Mouse (Mus musculus): ENCODE measurements at regions not wholly inside any gene's neighbourhood (a gene's known extent, or its start where the extent isn't known, plus 50 kb on each side); places are given as distances from the start of the nearest gene placed in this dataset.
A peak's percentile ranks its signal among the peaks of the same experiment; 100 is the strongest.

DNA sequence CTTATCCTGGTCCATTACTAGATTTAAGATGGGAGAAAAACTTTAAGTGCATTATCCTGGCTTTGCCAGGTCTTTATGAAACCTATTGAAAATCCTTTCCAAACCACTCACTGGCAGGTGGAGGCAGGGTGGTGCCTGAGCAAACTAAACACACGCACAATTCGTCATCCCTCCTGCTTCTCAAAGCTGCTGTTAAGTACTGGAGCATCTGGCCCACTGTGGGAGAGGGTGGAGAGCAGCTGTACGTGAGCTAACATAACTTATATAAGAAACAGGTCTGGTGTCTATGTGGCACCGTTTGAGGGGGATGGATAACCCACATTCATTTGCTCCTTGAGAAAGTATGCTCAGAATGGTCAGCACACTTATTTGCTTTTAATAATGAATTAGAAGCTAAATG is 1097.7 kb upstream of the Lrrc6 start:
- no peak for ATAC-seq (replicated peaks in 1 of 2; ENCODE audit: insufficient read depth in 1 of 2, low FRiP score in 2 of 2, low TSS enrichment in 1 of 2, low read depth in 1 of 2, poor library complexity in 2 of 2, severe bottlenecking in 2 of 2)

DNA sequence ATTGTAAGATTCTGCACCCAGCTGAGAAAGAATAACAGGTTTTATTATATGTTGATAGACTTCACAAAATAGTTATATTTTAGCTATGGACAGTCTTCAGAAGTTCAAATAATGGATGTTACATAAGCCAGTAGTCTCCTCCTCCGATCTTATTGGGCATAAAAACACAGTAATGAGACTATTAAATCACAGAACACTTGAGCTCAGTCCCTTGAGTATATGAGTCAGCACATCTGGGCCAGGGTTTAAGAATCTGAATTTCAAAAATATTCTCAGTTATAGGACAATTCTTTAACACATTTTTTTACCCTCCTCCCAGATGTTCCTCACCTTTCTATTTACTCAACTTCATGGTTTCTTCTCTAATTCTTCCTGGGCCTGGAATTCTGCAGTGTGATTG is 1075.9 kb upstream of the Lrrc6 start:
- no peak for ATAC-seq (replicated peaks in 1 of 2; ENCODE audit: insufficient read depth in 1 of 2, low FRiP score in 2 of 2, low TSS enrichment in 1 of 2, low read depth in 1 of 2, poor library complexity in 2 of 2, severe bottlenecking in 2 of 2)

DNA sequence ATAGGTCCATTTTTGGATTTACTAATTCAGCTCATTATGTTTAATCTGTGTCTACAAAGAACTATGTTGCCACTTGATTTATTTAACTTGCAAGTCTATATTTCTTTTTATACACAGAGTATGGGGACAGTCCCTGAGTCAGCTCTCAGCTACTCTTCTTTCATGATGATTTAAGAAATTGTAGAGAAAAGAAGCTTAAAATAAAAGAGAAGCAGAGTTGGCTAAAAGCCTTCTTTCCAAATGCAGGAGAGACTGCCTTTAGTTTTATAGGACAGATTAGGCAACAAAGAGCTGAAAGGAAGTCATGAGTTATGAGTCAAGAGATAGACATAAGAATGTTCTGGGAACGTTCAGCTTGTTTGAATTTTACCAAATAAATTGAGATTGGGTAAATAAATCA is 1070.9 kb upstream of the Lrrc6 start:
- ATAC-seq (replicated peaks in 1 of 2; ENCODE audit: insufficient read depth in 1 of 2, low FRiP score in 2 of 2, low TSS enrichment in 1 of 2, low read depth in 1 of 2, poor library complexity in 2 of 2, severe bottlenecking in 2 of 2), result no peak

DNA sequence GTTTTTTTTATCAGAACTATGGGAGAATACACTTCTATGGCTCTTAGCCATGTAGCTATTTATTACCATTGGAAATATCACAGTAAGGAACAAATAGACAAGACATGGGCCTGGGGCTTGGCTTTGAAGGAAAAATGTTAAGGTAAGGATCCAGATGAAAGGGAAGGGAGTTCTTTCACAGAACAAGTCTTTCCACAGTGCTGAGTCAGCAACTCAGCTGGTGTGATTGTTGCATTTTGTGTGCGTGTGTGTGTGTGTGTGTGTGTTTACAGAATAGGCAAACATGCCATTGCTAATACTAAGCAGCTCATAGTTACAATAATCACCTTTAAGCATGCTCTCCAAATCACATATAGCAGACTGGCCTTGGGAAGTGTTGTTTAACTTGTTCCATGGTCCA is 1056.6 kb upstream of the Lrrc6 start:
- no peak for ATAC-seq (replicated peaks in 1 of 2; ENCODE audit: insufficient read depth in 1 of 2, low FRiP score in 2 of 2, low TSS enrichment in 1 of 2, low read depth in 1 of 2, poor library complexity in 2 of 2, severe bottlenecking in 2 of 2)

DNA sequence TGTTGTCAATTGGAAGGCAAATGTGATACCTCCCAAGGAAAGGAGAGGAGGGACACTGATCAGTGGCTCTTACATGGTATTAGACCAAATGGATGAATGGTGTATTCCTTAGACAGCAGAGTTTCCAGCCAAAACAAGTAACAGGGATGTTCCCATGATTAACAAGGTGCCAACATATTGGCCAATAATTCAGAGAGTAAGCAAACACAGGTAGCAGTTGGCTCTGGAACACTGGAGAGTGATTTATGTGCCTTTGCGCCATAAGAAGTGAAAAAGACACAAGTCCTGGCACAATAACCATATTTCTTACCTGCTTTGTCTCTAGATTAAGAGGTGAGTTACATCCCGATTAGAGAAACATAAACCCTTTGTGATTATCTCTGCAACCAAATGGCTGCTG is 1051.2 kb upstream of the Lrrc6 start:
- no peak for ATAC-seq (replicated peaks in 1 of 2; ENCODE audit: insufficient read depth in 1 of 2, low FRiP score in 2 of 2, low TSS enrichment in 1 of 2, low read depth in 1 of 2, poor library complexity in 2 of 2, severe bottlenecking in 2 of 2)

DNA sequence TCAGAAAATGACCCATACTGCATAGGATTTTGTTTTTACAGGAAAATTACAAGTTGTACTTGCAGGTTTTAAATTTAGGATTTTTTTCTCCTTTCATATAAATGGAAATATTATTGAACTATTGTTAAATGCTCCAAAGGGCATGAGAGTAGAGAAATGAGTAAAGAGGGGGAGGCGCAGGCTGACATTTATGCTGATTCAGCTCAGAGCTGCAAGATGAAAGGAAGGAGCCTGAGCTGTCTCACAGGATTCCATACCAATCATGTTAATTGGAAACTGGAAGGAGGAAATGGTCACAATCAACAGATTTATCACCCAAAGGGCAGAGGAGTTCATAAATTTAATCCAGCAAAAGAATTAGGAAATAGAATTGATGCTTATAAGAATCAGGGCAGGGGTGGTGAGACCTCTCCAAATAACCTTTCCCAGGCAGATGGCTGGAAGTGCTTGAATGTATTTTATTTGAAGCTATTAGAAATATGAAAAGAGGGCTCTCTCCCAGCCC is 1046.2 kb upstream of the Lrrc6 start:
- ATAC-seq (replicated peaks in 1 of 2; ENCODE audit: insufficient read depth in 1 of 2, low FRiP score in 2 of 2, low TSS enrichment in 1 of 2, low read depth in 1 of 2, poor library complexity in 2 of 2, severe bottlenecking in 2 of 2), result no peak

DNA sequence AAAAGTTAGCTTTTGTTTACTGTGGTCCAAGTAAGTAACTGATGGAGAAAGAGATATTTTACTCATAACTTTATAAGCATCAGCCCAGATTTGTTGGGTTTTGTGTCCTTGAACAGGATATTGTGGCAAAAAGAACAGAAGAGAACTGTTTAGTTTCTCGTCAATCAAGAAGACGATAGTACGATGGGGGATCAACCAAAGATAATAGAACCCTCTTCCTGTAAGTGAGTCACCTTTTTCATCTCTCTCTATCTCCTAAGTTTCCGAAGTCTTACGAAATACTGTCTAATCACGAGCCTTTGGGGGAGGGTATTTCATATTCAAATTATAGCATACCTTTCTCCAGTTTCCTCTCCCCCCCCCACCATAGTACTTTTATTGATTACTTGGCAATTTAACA is 1045.0 kb upstream of the Lrrc6 start:
- ATAC-seq (replicated peaks in 1 of 2; ENCODE audit: insufficient read depth in 1 of 2, low FRiP score in 2 of 2, low TSS enrichment in 1 of 2, low read depth in 1 of 2, poor library complexity in 2 of 2, severe bottlenecking in 2 of 2), result no peak

DNA sequence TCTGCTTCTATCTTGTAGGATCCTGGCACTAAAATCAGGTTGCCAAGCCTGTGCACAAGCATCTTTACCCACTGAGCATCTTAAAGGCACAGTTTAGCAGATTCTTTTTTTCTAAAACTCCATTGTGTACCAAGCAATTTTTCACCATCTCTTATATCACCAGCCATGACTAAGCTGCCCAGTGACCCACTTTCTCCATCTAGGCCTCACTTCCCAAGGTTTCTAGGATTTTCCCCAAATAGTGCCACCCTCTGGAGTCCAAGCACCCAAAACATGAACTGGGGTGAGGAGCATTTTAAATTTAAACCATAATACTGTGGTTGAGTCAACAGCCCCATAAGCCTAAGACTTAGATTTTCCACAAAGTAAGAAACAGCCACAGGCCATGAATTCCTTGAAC is 1013.0 kb upstream of the Lrrc6 start:
- no peak for ATAC-seq (replicated peaks in 1 of 2; ENCODE audit: insufficient read depth in 1 of 2, low FRiP score in 2 of 2, low TSS enrichment in 1 of 2, low read depth in 1 of 2, poor library complexity in 2 of 2, severe bottlenecking in 2 of 2)

DNA sequence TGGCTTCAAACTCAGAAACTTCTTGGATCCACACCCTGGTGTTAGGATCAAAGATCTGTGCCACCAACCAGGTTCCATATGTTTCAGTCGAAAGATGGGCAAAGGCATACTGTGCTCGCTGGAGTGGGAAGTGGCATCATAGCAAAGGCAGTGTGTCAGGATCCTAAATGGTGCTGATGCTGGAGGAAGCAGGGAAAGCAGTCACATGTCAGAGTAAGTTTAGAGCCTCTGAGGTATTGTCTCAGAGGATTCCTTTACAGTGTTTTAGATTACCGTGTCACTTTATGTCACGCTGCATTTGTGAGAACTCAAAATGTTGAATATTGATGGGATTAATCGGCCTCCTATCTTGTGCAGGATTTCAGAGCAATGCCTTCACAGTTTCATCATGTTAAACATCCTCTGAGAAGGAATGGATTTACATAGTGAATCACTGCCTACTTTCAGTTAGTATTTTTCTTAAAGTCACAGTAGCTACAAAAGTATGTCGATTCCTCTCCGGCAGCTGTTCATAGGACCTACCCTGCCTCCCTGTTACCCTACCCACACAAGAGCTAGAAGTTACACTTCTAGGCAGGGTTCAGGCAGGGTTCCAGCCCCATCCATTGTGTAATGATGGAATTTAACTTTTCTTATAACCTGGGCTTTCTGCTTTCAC is 994.4 kb upstream of the Lrrc6 start:
- no peak for ATAC-seq (replicated peaks in 1 of 2; ENCODE audit: insufficient read depth in 1 of 2, low FRiP score in 2 of 2, low TSS enrichment in 1 of 2, low read depth in 1 of 2, poor library complexity in 2 of 2, severe bottlenecking in 2 of 2)

DNA sequence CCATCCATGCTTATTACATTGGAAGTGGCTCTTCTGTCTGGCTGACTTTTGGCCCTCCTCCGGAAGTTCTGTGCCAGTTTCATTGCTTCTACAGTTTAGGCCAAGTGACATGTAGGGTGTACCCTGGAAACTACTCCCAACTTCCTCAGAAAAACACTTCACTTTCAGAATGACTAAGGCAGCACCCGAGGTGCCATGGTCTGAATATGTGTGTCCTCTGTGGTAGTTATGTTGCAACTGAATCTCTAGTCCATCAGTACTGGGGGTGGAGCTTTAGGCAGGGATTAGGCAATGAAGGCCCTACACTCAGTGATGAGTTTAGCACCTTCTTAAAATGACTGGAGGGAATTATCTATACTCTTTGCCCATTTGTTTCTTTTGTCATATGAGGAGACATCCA is 981.0 kb upstream of the Lrrc6 start:
- ATAC-seq (replicated peaks in 1 of 2; ENCODE audit: insufficient read depth in 1 of 2, low FRiP score in 2 of 2, low TSS enrichment in 1 of 2, low read depth in 1 of 2, poor library complexity in 2 of 2, severe bottlenecking in 2 of 2), result peak in 1 of 2 experiments; percentile 60; a peak in 2 of 4 replicates

DNA sequence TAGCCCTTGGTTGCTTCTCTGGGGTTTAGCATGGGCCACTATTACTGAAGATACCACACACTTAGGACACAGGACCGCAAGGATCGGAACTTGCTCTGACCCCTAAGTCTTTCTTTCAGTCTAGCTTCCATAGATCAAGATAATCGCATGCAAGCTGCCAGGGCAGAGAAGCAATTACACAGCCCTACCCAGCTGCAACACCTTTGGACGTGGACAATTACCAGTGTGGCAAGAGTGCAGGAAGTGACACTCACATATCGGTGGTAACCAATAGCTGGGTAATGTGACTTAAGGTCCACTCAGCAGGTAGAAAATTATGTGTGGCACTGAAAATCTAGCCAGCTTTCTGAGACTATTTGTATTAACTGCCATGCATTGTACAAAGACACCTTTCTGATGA is 973.6 kb upstream of the Lrrc6 start:
- ATAC-seq (replicated peaks in 1 of 2; ENCODE audit: insufficient read depth in 1 of 2, low FRiP score in 2 of 2, low TSS enrichment in 1 of 2, low read depth in 1 of 2, poor library complexity in 2 of 2, severe bottlenecking in 2 of 2), result no peak

DNA sequence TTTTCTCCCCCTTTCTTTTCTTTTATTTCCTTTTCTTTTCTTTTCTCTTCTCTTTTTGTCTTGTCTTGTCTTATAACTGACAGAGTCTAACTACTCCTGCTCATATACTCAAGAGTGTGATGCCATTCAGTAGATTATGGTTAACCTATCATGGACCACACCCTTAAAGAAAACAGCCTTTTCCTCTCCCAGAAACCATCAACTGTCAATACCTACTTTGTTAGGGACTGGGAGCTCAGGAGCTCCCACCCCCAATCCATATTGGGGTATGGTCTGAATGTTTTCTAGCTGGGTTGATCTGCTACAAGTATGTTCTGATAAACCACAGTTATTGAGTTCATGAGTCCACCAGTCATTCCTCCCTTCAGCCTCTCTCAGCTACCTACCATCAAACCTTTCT is 972.3 kb upstream of the Lrrc6 start:
- no peak for ATAC-seq (replicated peaks in 1 of 2; ENCODE audit: insufficient read depth in 1 of 2, low FRiP score in 2 of 2, low TSS enrichment in 1 of 2, low read depth in 1 of 2, poor library complexity in 2 of 2, severe bottlenecking in 2 of 2)

DNA sequence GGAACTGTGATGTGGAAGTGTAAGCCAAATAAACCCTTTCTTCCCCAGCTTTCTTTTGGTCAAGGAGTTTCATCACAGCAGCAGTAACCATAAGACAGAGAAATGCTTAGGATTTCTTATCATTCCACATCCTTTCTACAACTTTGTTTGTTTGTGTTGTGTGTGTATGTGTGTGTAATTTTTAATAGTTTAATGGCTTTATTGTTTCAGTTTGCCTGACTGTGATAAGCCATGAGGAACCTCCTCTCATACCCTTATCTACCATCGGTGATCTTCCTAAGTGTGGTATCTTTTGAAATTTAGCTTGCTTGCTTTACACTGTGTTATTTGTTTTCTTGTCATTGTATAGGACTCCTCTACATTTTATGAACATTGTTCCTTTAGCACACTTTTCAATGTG is 970.6 kb upstream of the Lrrc6 start:
- no peak for ATAC-seq (replicated peaks in 1 of 2; ENCODE audit: insufficient read depth in 1 of 2, low FRiP score in 2 of 2, low TSS enrichment in 1 of 2, low read depth in 1 of 2, poor library complexity in 2 of 2, severe bottlenecking in 2 of 2)

DNA sequence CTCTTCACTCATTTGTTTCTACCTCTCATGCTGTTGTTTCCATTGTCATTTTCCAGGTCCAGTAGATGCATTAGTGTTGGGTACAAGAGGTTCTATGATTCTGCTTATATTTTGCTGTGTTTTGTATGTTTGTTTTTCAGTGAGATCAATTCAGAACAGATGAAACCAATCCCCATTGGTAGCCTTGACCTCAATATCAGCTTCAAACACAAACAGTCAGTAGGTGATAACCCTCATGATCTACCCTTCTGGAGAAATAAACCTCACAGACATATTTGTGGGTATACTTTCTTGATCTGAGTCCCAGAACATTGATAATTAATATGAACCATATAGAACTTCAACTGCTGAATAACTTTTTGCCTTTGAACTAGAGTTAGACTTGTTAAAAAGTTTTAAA is 969.3 kb upstream of the Lrrc6 start:
- ATAC-seq (replicated peaks in 1 of 2; ENCODE audit: insufficient read depth in 1 of 2, low FRiP score in 2 of 2, low TSS enrichment in 1 of 2, low read depth in 1 of 2, poor library complexity in 2 of 2, severe bottlenecking in 2 of 2), result no peak

DNA sequence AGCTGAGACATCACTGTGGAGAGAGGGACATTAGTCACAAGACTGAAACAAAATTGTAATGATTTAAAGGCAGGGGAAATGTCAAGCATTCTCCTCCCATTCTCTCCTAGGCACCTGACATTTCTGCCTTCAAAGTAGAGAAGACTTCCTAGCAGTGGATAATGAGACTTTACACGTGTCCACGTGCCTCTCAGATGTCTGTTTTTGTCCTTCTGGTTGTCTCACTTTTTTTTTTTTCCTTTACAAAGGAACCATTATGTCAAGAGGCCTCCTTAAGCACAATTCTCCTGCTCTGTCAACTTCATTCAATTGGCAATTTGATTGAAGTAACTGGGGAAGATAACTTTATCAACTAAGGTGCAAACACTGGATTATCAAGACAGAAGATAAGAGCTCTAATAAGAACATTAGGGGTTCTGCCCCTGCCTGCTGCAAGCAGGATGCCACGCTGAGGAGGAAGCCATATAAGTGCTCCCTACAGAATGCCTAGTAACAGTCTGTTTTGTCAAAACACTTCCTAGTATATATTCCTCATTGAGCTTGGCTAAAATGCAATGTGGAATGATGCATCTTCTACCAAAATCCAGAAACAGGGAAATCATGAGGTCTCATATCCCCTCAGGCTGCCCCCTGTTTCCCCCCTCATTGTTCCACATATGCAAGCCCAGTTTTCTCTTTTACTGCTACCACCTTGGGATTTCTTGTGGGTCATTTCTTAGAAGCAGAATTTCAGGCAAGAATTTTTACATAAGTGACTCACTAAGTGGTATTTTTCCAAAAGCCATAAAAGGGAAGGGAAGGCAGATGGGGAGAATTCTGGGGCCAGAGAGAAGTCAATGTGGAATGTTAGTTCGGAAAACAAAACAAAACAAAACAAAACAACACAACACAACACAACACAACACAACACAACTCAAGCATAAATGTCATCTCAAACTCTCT is 967.0 kb upstream of the Lrrc6 start:
- ATAC-seq (replicated peaks in 1 of 2; ENCODE audit: insufficient read depth in 1 of 2, low FRiP score in 2 of 2, low TSS enrichment in 1 of 2, low read depth in 1 of 2, poor library complexity in 2 of 2, severe bottlenecking in 2 of 2), result no peak

DNA sequence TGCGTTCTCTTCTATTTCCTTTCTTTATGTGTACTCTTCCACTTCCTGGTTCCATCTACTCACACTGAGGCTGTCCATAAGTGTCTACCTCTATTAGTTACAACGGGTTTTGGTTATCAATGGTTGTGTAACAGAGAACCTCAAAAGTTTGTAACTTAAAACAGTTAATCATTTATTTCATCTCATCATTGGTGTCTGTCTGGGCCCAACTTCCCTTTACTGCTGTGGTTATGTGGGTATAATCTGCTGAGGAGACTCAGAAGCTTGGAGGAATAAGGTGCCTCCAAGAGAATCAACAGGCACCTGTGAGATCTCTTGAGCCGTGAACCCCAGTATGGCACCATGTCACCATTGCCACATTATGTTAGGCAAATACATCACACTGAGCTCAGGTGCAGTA is 962.2 kb upstream of the Lrrc6 start:
- ATAC-seq (replicated peaks in 1 of 2; ENCODE audit: insufficient read depth in 1 of 2, low FRiP score in 2 of 2, low TSS enrichment in 1 of 2, low read depth in 1 of 2, poor library complexity in 2 of 2, severe bottlenecking in 2 of 2), result peak; percentile 38 to 39; a peak in 1 of 4 replicates

DNA sequence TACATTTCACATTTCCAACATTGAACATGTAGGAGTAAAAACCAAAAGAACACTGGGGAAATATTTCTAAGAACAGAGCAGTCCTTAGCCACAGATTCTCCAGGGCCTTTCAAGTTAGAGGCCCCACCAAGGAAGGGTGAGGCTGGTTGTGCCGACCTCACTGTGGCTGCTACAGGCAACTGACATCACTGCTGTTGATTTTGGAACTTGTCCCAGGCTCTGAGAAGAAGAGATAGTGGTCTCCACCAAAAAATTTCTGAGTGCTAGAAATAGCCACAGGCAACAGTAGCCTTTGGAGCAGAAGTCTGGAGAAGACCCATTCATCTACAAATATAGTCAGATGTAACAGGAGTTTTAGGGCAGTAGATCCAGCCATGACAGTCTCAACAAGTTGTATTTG is 959.7 kb upstream of the Lrrc6 start:
- 0 out of 4 replicates have a peak, but pooled peaks of 1 of the 2 experiments have one; percentile 13 for ATAC-seq (replicated peaks in 1 of 2; ENCODE audit: insufficient read depth in 1 of 2, low FRiP score in 2 of 2, low TSS enrichment in 1 of 2, low read depth in 1 of 2, poor library complexity in 2 of 2, severe bottlenecking in 2 of 2)

DNA sequence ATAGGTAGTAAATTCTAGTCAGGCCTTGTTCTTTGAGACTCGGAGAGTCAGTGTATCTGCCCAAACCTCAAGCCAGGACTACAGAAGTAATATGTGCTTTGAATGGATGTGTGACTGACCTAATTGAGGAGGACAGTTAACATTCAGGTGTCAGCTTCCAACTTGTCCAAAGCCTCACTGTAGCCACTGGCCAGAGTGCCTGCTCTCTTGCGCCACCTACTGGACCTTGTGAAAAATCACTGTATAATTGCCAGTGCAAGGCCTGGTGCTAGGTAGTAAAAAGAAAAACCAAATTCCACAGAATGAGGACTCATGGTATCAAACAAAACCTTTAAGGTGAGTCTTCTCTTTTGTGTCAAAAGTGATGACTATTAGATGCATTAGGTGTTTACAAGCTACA is 933.6 kb upstream of the Lrrc6 start:
- peak; percentile 79 to 89; a peak in 3 of 4 replicates for ATAC-seq (replicated peaks in 1 of 2; ENCODE audit: insufficient read depth in 1 of 2, low FRiP score in 2 of 2, low TSS enrichment in 1 of 2, low read depth in 1 of 2, poor library complexity in 2 of 2, severe bottlenecking in 2 of 2)
